Mouse (Mus musculus) kidney, postnatal 36 days (tissue): ENCODE measurements around the gene Gm428.
"Not testable (repeated sequence)": the region's sequence is repeated elsewhere in the genome, so short reads cannot be mapped to it uniquely, and the experiment has no call there.

ENCODE experiments used
- DNase-seq, 2 experiments: peaks; one replicate each; pipeline ENCODE4 v3.0.0; 2021 to 2022; ENCODE audit warnings: mixed read lengths in 2 of 2

Gene Gm428

GRCm38 (mm10) chr4:73683216-73683615 is at the start of gene Gm428:
Gene Gm428, plus strand, starts transcription at chr4:73683516.
- DNase-seq, result not testable (repeated sequence)

- DNase-seq, result not testable (repeated sequence)
Observed at GRCm38 (mm10) chr4:73637821-73638220, 45.5 kb upstream of the Gm428 start, which contains the start of gene Gm11236. Gene Gm11236, plus strand, starts transcription at chr4:73638121.

- DNase-seq, result not testable (repeated sequence)
Observed at GRCm38 (mm10) chr4:73661864-73662263, 21.5 kb upstream of the Gm428 start.

GRCm38 (mm10) chr4:73668054-73668453 is 15.3 kb upstream of the Gm428 start, which contains the start of gene Gm11239:
Gene Gm11239, plus strand, starts transcription at chr4:73668354.
- not testable (repeated sequence) for DNase-seq

GRCm38 (mm10) chr4:73718761-73719160 is 35.4 kb downstream of the Gm428 start:
- DNase-seq, result no peak

GRCm38 (mm10) chr4:73719819-73720218 is 36.5 kb downstream of the Gm428 start:
- no peak for DNase-seq
